Mouse (Mus musculus) cerebellum, adult 2 months (tissue): ENCODE data around the gene Map3k14. TPM values are rescaled to one million over a fixed set of nuclear protein-coding genes. Genes with fewer than 3 reads are reported as not detected.
"Not testable (repeated sequence)": the region's sequence is repeated elsewhere in the genome, so short reads cannot be mapped to it uniquely, and the experiment has no call there.

Source experiments
- DNase-seq, 2 experiments: peaks; one replicate each; pipeline ENCODE4 v3.0.0; 2021
- H3K27ac ChIP-seq: fragments of 200-500 bp; 2 replicates; pipeline ENCODE4 v1.5.1; 2012; ENCODE audit warnings: low read length, control low read depth, inconsistent platforms; ENCODE audit not compliant: insufficient read depth
- H3K27me3 ChIP-seq: fragments of 200-500 bp; 2 replicates; pipeline ENCODE4 v1.6.1; 2012; ENCODE audit warnings: inconsistent platforms, mild to moderate bottlenecking, low read length, moderate library complexity; ENCODE audit not compliant: control insufficient read depth, insufficient read depth
- H3K4me1 ChIP-seq: fragments of 200-500 bp; 2 replicates; pipeline ENCODE4 v1.6.1; 2011; ENCODE audit warnings: low read length; ENCODE audit not compliant: control insufficient read depth, insufficient read depth
- H3K4me3 ChIP-seq: fragments of 200-500 bp; replicated peaks from 2 replicates; pipeline ENCODE3; 2011; ENCODE audit warnings: mild to moderate bottlenecking, low read depth, low read length, control low read depth; ENCODE audit not compliant: insufficient read depth
- CTCF ChIP-seq: fragments of 200-500 bp; IDR thresholded peaks from 2 replicates; pipeline ENCODE4 v1.5.1; 2011; ENCODE audit warnings: low read depth, mild to moderate bottlenecking, control low read depth, low read length, moderate library complexity, borderline replicate concordance; ENCODE audit not compliant: insufficient read depth
- POLR2A ChIP-seq: fragments of 200-500 bp; IDR thresholded peaks from 2 replicates; pipeline ENCODE4 v1.6.1; 2011; ENCODE audit warnings: low read length, control low read depth, borderline replicate concordance; ENCODE audit not compliant: insufficient read depth
- WGBS: fragments of 180-500 bp; shearing (Covaris S2); methylation state at CpG from one replicate; pipeline ENCODE4 v1.1.7; 2018; 5-methylcytosine and 5-hydroxymethylcytosine counted together
- polyA plus RNA-seq: library from polyadenylated mRNA; depleted of rRNA; stranded (reverse); fragments of >200 nt; gene quantifications from 2 replicates; pipeline ENCODE4 v1.2.3, GENCODE M21; 2012

Map3k14 gene
- polyA plus RNA-seq, 1 experiment = 6.0 TPM

DNA sequence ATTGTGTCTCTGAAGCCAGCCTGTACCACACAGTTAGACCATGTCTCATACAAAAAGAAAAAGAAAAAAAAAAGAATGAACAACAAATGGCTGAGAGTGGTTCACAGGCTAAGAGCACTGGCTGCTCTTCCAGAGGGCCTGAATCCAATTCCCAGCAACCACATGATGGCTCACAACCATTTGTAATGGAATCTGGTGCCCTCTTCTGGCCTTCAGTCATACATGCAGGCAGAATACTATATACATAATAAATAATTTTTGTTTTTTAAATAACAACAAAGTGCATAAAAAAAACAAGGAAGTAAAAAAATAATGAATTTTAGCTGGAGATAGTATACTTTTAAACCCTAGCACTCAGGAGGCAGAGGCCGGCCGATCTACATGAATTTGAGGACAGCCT, 37.7 kb downstream of the Map3k14 start:
- Histone ChIP-seq H3K27ac (no peak overlapping the region), H3K4me3 (no peak overlapping the region), H3K4me1 (peaks cover 7% of the 10 kb centered on the region; the same call in 1 of the 2 replicates), H3K27me3 (no peaks in the 10 kb centered on the region)
- TF ChIP-seq CTCF (0 out of 2 replicates have a peak, but pooled peaks have one; percentile 7), POLR2A (no peak)
- WGBS = 95% methylated on average over 2 of the region's 2 CpGs
- no peak for DNase-seq

DNA sequence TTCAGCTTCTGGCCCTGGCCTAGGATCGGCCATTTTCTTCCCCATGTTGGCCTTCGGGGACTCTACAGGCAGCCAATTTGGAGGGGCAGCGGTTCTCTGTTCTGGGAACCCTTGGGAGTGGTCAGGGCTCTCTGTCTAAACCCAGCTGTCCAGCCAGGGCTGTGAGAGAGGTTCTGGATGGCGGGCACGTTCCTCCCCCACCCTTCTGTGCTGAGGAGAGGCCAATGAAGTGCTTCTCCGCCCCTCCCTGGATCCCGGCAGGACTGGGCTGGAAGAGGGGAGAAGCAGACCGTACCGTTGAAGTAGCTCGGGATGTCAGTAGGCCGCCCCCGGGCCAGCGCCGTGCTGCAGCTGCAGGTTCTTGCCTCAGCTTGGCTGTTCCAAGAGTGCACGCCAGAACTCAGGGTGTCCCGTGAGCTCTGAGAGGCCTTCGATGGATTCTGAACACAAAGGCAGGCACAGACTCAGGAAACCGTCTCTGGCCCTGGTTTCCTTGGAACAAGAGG, 43.3 kb downstream of the Map3k14 start:
- Histone ChIP-seq H3K4me3 (no peak overlapping the region), H3K27me3 (no peaks in the 10 kb centered on the region), H3K4me1 (peaks cover 15% of the 10 kb centered on the region), H3K27ac (no peak overlapping the region)
- no peak for DNase-seq
- TF ChIP-seq POLR2A = no peak
- TF ChIP-seq CTCF = no peak
- WGBS = 65% methylated on average over 18 of the region's 18 CpGs

DNA sequence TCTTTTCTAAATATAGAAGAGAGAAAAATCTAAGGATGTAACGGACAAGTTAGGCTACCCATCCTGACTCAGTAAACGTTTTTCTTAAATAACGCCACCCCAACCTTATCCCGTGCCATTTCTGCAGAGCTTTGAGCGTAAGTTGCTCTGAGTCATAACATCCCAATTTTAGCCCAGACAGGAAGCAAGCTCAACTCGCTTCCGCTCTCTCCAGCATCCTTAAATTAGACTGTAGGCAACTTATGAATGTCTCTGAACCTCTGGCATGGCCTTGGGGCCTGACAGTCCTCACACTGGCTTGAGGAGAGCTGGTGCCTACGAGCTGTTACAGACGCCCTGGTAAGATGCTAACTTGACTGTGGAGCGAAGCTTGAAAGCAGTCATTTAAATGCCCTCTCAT, 43.8 kb downstream of the Map3k14 start:
- no peak for TF ChIP-seq CTCF
- no peak for TF ChIP-seq POLR2A
- peaks cover 15% of the 10 kb centered on the region for H3K4me1 ChIP-seq
- H3K27ac ChIP-seq = no peak overlapping the region
- DNase-seq = no peak
- no peak overlapping the region for H3K4me3 ChIP-seq
- no peaks in the 10 kb centered on the region for H3K27me3 ChIP-seq
- 94% methylated on average over 10 of the region's 10 CpGs for WGBS

DNA sequence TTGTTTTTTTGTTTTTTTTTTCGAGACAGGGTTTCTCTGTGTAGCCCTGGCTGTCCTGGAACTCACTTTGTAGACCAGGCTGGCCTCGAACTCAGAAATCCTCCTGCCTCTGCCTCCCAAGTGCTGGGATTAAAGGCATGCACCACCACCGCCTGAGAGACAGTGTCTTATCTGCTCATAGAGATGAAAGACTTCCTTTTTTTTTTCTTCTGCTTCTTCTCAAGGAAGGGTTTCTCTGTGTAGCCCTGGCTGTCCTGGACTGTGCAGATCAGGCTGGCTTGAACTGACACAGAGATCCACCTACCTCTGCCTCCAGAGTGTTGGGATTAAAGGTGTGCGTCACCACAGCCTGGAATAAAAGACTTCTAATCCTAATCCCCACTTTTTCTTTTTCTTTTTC, 44.6 kb downstream of the Map3k14 start:
- H3K27me3 ChIP-seq, H3K27ac ChIP-seq, DNase-seq, H3K4me3 ChIP-seq: not testable (repeated sequence)
- 88% methylated on average over 4 of the region's 4 CpGs for WGBS
- peaks cover 15% of the 10 kb centered on the region for H3K4me1 ChIP-seq

DNA sequence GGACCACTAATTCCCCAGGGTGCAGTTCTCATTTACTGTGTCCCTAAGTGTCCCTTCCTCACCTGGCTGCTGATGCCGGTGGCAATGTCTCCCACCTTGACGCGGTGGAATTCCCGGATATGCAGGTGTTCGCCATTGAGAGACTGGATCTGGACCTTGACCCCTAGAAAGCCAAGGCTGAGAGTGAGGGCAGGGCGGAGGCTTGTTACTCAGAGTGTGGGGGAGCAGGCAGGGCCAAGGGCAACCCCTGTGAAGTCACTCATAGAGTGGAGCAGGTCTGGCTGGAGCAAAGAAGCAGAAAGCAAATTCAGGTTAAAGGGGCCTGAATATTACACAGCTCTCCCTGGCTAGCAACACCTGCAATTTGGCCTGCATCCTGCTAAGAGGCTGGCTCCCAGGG, 45.8 kb downstream of the Map3k14 start:
- no peak for DNase-seq
- TF ChIP-seq CTCF (no peak), POLR2A (no peak)
- Histone ChIP-seq H3K4me1 (peaks cover 15% of the 10 kb centered on the region), H3K4me3 (no peak overlapping the region), H3K27me3 (no peaks in the 10 kb centered on the region), H3K27ac (no peak overlapping the region)
- 94% methylated on average over 6 of the region's 6 CpGs for WGBS

DNA sequence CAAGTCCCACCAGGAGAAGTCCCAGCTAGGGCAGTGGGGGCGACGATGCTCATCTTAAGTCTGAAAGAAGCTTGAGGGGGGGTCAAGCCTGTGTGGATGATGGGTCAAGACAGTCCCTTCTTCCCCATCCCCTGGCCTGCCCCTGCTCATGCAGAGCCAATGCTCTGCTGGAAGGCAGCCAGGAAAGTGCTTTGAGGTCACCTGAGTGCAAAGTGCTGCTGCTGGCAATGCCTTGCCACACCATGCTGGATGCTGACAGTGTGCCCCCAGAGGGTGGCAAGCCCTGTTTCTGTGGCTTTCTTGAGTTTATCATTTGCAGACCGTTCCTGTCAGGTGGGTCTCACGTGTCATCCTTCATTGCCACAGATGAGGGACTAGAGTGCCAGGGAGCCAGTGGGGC, 47.3 kb downstream of the Map3k14 start:
- TF ChIP-seq POLR2A (no peak), CTCF (no peak)
- Histone ChIP-seq H3K4me3 (no peak overlapping the region), H3K4me1 (peaks cover 15% of the 10 kb centered on the region), H3K27ac (no peak overlapping the region), H3K27me3 (no peaks in the 10 kb centered on the region)
- DNase-seq = no peak
- WGBS = 70% methylated on average over 4 of the region's 4 CpGs

GRCm38 (mm10) chr11:103219259-103219658, 48.0 kb downstream of the Map3k14 start:
- H3K27me3 ChIP-seq = no peaks in the 10 kb centered on the region
- H3K4me1 ChIP-seq = peaks cover 15% of the 10 kb centered on the region
- H3K27ac ChIP-seq = no peak overlapping the region
- WGBS = 89% methylated on average over 5 of the region's 5 CpGs
- DNase-seq = no peak
- H3K4me3 ChIP-seq = no peak overlapping the region
- TF ChIP-seq CTCF (no peak), POLR2A (no peak)

DNA sequence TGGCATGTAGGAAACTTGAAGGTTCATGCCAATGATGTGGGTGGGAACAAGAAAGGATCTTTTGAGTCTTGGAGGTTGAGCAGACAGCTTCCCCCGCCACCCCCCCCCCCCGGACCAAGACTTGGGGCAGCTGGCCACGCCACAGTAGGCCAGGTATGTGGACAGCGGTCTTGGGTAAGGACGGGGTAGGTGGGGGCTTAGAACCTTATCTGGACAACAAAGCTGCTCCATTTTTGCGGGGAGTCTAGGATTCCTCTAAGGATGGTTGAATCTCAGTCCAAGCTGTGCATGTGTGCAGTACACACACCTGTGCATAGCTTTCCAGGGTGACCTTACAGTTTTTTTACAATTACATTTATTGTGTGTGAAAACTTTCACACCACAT, 48.8 kb downstream of the Map3k14 start:
- peaks cover 15% of the 10 kb centered on the region for H3K4me1 ChIP-seq
- no peak for TF ChIP-seq POLR2A
- no peak for TF ChIP-seq CTCF
- peak overlapping the region; percentile 82 for H3K4me3 ChIP-seq
- H3K27ac ChIP-seq = peak overlapping the region; percentile 94
- no peak for DNase-seq
- no peaks in the 10 kb centered on the region for H3K27me3 ChIP-seq
- 5% methylated on average over 6 of the region's 6 CpGs for WGBS
